Mouse (Mus musculus): ENCODE data around the gene Amd1.

Gene Amd1

DNA sequence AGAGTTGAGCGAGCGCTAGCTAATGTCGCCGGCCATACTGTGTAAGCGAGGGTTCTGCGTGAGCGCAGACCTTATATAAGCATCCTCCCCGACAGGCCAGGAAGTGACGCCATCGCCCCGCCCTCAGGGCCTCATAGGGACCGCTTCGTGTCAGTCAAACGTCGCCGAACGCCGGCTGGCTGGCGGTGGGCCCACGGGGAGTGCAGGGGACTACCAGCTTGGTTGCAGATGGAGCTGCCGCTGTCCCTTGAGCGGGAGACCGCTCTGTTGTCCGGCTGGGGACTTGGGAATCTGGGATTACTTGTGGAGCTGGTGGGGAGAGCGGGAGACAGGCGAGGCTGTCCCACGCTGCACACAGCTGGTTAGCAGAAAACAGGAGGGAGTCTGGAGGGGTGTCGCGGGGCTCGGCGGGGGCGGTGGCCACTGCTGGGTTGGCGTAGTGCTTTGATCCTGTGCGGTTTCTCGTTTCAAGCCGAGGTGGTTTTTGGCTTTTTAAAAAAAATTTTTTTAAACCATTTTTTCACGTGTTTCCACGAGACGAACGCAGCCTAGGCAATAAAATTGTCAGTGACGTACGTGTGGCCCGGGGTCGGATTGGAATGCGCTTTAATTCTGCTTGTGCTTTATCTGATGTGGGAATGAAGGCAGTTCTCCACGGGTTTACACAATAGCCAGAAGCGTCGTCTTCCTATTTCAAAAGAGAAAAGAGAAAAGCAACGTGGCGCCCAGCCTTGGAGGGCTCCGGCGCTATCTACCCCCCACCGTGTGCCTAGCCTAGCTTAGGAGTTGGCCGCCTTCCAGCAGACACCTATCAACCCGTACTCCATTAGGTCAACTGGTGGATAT is at the start of gene Amd1:
TSS of gene Amd1 (minus strand) at position 47 of the 846 bp plus-strand sequence.
- DNase-seq: peak; percentile 99

DNA sequence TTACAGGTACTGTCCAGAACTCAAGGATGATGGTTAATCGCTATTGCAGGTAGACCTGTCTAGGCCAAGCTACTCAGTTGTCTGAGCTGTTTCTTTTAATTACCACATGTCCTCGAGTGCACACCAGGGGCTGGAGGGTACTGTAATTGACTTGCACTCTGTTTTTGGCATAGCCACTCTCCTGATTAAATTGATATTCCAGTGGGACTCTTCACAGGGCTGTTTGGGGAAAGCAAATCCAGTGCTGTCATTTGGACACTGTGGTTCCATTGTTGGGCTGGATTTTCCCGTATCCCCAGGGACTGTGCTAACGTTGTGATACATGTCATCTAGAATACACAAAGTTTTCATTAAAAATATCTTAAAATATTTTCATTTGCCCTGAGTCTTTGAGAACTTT is 49.2 kb upstream of the Amd1 start:
- no peak for DNase-seq

DNA sequence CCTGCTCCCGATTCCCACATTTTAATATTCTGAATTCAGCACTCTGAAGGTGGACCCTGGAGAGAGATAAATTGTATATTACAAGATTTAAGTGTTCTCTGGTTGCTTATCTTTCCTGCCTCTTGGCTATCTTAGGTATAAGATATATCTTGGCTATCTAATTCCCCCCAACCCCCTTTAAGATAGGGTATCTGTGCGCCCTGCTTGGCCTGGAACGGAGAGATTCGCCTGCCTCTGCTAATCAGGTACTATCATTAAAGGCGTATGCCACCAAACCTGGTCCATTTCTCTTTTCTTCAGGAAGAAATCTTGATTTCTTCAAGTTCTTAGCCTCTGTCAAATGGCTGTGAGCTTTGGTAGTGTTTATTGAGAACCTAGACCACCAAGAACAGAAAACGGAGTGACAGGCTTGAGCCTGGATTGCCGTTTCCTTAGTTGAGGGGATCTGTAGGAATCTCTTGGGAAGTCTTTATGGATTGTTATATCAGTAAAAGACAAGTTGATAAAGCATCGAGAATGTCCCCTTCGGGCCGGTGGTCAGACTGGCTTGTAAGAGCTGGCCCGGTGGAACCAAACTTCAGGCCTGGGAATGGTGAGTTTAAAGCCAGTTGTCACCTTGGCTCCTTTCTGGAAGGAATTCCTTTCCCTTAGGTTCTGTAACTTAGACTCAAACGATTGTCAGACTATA is 48.4 kb upstream of the Amd1 start:
- DNase-seq: no peak

DNA sequence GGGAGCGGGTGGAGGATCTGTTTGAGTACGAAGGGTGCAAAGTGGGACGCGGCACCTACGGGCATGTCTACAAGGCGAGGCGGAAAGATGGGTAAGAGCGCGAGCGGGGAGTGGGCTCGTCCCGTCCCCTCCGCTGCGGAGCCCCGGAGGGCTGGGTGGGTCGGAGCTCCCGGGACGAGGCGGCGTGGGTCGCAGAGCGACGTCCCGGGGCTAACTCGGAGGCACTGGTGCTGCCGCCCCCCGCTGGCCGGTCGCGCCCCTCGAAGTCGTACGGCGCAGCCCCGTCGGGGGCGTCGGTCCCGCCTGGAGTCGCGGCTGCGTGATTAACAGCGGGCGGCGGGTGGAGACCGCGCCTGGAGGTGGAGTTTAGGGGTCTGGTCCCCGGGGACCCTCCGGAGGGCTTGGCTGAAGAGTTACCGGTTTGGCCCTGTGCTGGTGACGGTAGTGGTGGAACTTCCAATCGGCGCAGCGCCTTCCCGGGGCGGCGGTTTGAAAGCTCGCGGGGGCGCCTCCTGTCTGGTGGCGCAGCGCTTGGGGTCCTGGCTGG is 47.7 kb upstream of the Amd1 start:
- peak; percentile 86 for DNase-seq

DNA sequence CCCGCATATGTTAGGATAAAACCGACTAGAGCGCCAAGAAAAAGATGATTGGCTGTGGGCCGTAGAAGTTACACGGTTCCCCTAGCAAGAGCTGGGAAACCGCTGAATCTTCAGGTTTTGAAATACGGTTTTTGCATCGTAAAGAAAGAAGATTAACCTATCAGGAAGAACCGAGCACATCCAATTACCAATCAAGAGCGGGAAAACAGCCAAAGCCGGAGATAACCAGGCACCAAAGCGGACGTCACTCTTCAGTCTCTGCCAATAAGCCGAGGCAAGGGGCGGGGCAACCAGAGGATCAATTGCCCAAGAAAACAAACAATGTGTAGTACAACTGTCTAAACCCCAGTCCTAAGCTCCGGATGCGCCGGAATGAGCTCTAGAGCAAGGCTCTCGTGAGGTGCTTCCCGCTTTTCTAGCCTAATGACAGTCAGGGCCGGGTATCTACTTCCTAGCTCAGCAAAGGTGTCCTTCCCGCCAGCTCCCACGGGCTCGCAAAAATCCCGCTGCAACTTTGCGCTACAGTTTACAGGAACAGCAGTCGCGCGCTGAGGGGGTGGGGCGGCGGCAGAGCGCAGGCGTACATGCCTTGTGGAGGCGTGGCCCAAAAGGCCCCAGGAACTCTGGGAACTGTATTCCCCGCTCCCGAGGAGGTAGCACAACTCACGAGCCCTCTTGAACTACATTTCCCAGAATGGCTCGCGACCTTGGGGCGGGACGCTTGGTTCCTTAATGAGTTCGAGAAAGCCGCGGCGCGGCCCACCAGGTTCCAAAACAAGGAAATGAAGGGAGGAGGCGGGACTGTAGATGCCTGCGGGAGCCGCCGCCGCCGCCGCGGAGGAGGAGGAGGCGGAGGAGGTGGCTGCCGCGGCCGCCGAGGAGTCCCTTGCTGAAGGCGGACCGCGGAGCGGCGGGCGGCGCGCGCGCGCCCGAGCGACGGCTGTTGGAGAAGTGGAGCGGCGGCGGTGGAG is 46.9 kb upstream of the Amd1 start:
- peak; percentile 100 for DNase-seq

DNA sequence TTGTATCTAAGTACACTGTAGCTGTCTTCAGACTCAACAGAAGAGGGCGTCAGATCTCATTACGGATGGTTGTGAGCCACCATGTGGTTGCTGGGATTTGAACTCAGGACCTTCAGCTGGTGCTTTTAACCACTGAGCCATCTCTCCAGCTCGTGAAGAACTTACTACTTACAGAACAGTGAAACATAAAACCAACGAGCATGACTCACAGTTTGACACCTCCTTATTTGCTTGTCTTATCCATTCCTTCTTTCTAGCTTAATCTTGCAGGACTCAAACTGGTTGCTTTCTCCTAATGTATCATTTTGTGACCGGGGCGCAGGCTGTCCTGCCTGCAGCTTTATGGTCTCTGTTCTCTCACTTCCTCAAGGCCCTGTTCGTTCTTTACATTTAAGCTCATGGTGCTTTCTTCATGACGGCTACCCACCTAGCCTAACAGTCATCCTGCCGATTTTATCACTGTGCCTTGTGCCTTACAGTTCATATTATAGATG is 45.5 kb upstream of the Amd1 start:
- no peak for DNase-seq

DNA sequence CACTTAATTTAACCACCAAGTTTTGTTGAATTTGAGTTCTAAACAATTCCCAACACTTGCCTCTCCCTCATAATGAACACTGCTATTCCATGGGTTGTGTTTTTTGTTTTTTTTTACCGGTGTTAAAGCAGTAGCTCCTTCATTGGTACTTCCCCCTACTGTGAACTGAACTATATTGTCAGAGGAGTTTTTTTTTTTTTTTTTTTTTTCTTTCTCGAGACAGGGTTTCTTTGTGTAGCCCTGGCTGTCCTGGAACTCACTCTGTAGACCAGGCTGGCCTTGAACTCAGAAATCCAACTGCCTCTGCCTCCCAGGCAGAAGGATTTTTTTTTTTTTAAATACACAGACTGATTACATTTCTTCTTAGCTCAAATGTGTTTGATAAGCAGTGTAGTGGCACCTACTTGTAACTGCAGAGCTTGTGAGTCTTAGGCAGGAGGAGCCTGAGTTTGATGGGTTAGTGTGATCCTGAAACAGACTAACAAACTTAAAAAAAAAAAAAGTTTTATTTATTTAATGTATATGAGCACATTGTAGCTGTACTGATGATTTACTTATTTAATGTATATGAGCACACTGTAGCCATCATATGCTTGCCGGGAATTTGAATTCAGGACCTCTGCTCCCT is 44.9 kb upstream of the Amd1 start:
- no peak for DNase-seq

DNA sequence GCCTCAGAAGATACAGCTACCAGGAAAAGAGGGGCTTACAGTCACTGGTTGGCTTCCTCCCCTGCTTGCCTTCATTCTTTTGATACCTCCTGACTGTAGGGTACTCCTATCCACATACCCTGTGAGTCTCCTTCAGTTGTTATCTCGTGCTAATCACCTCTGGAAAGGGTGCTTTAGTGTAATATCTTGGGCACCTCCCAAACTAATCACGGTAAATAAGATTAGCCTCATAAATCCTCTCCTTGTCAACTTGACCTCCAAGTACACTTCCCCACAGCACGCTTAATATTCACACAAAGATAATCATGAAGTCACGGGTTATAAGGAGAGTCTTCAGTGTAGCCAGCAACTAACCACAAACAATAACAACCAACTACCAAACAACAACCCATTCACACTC is 40.0 kb upstream of the Amd1 start:
- no peak for DNase-seq

DNA sequence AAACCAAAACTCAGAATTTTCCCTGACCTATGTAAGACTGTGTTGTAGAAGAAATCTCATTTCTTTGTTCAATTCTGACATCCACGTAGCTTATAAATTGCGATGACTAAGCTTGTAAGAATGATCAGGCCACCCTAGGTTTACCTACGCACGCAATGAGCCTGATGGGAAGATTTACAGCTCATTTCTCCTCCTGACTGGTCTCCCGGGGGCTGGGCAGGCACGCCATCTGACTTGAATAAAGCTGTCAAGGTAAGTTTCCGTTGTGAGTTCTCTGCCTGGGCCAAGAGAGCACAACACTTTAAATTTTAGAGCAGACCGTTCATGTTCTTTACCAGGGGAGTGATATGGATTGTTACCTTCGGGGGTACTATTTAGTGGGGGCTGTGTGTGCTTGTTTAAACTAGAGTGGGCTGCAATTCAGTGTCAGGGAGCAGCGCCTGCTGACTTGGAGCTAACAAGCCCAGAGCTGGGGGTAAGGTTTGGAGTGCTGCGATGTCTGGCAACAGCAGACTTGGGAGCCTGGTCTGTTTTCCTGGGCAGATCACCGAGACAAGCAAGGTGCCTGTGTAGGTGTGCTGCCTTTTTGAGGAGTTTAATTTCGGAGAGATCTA is 37.5 kb upstream of the Amd1 start, which contains the start of gene Cdk19:
TSS of gene Cdk19 (plus strand) at position 214 of the 614 bp plus-strand sequence.
- DNase-seq: peak; percentile 56

DNA sequence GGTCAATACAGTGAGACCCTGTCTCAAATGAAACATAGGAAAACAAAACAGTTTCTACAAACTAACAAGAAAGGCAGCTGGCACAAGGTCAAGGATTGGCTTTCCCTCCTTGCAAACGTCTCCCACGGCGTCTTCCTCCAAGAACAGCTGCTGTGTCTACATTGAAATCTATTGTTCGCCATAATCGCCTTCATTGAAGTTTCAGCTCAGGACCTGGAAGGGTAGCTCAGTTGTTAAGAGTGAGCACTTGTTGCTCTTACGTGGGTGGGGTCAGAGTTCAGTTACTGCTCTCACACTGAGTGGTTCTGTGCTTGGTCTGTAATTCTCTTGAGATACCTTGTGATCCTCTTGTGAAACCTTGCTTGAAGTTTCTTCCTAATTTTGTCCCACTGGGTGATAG is 30.9 kb upstream of the Amd1 start:
- no peak for DNase-seq

DNA sequence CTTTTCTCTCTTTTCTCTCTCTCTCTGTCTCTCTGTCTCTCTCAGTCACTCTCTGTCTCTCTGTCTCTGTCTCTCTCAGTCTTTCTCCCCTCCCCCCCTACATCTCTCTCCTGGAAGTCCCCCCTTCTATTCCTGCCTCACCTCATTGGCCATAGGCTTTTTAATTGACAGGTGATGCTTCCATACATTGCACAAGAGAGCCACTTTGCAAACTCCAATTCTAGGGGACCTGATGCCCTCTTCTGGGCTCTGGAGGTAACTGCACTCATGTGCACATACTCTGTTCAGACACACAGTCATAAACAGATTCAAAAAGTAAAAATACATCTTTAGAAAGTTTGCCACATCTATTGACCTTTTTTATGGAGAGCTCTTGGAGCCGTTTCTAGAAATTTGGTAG is 28.3 kb upstream of the Amd1 start:
- DNase-seq: no peak

DNA sequence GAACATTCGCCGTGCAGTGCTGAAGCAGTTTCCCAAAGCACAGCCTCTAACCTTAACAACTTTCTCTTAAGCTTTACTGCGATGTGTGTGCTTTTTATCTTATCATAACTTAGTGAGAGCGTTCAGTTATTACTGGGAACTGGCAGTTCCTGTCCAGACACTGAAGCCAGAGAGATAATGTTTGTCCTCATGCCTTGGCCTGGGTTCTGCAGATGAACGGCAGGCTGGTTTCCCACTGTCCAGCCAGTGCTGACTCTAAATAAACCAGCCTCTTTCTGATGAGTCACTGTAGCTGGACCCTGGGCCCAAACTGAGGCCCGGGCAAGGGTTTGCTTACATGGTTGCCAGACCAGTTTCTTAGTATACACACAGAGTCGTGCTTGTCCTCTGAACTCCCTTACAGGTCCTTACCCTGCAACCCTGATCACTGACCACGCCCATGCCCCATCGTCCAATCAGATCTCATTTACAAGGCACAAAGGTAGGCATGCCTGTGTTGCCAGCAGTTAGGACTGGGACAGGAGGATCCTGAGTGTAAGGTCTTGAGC is 26.1 kb upstream of the Amd1 start:
- no peak for DNase-seq

DNA sequence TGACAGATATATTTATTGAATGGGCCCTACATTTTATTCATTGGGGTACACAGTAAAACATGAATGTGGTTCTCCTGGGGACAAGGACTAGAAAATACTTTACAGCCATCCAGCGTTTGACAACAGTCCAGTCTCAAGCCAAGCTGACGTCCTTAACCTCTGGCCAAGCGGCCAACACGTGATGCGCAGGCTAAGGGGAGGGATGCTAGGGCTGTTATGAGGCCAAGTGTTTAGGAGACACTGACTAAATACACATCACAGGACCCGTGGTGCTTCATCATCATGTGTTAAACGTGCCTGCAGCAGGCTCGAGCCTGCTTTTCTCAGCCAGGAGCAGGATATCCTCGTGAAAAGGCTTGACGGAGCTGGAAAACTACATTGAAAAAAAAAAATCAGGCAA is 18.3 kb upstream of the Amd1 start:
- DNase-seq: no peak

DNA sequence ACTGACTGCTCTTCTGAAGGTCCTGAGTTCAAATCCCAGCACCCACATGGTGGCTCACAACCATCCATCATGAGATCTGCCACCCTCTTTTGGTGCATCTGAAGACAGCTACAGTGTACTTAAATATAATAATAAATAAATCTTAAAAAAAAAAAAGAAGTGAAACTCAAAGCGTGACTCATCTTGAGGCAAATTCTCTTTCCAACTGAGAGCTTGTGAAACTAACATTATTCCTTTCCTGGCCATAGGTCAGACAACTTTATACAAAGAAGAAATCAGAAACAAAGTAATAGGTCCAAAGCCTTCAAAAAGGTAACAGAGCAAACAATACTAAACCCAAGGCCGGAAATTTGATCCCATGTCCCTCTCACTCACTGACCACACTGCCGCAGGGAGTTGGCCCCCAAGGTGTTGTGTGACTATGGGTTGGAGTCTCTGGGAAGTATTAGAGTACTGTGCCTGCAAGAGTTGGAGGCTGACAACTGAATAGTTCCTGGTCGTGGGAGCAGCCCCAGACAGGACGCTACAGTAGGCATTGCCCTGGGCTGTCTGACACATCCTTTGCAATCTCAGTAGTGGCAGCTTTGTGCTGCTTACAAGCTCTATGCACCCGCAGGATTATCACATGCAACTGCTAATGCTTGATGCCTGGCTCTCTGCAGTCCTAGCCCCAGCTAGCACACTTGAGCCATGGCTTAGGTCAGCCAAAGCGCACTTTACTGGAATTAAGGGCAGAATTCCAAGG is 15.0 kb upstream of the Amd1 start:
- no peak for DNase-seq

DNA sequence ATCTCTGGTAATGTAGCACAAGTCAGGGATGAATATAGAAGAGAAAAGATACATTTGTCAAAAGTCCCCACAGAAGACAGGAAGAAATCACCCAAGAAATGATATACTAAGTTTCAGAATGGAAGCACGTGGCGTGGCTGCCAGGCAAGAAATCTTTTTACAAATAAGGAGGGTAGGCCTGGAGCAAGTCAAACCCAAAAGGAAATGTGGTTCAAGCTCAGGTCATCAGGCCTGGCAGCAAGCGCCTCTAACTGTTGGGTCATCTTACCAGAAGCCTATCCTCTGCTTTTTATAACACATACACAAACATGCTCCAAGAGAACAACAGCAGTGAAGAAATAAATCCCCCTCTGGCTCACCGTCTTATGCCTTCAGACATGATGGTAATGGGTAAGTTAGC is 10.8 kb upstream of the Amd1 start:
- no peak for DNase-seq

DNA sequence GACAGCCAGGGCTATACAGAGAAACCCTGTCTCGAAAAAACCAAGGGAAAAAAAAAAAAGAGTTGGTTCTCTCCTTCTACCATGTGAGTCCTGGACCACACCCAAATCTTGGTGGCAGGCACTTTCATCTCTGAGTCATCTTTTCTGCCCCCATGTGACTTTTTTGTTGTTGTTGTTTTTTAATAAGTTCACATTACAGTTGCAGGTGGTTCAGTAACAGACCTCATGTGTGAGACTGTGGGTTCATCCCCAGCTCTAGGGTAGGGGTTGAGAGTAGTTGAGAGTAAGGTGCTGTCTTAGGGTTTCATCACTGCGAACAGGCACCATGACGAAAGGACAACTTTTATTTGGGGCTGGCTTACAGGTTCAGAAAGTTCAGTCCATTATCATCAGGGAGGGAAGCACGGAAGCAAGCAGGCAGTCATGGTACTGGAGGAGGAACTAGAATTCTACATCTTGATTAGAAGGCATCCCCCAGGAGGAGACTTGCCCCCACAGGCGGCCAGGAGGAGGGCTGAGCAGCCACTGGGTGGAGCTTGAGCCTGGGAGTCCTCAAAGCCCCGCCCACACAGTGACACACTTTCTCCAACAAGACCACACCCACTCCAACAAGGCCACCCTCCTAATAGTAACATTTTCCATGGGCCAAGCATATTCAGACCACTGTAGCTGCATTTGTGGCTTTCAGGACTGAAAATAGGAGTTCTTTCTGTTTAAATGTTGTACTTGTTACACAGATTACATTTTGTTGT is 8.1 kb upstream of the Amd1 start:
- peak; percentile 38 for DNase-seq

DNA sequence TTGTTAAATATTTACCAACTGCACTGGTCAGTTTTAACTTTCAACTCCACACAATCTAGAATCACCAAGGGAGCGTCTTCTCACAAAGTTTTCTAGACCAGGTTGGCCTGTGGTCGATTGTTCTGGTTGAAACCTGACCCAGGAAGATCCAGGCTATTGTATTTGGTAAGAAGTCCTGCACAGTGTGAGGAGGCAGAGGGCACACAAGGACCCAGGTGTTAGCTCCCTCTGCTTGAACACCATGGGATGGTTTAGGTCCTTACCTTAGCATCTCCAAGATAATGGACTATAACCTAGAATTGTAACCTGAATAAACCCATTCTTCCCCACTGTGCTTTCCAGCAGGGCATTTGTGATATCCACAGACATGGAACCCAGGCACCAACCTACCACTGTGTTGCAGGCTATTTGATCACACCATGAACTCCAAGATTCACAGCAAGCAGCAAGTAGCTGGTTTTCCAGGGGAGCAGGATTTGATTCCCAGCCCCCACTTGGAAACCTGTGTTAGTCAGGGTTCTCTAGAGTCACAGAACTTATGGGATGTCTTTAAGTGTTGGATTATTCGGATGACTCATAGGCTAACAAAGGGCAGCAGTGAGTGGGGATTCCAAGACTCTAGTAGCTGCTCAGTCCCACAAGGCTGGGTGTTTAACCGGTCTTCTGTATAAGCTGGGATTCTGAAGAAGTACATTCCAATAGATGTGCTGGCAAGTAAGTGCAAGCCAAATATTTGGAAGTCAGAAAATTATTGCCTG is 6.0 kb upstream of the Amd1 start:
- no peak for DNase-seq

DNA sequence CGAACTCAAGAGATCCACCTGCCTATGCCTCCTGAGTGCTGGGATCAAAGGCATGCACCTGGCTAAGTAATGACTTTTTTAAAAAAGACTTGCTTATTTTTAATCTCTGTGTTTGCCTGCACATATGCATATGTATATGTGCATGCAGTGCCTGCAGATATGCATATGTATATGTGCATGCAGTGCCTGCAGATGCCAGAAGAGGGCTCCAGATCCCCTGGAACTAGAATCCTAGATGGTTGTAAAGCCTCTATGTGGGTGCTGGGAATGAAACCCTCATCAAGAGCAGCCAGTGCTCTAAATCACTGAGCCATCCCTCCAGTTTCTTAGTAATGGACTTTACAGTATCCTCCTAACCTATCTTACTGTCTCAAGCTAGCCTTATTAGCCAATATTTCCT is 4.0 kb upstream of the Amd1 start:
- DNase-seq: no peak
